Mouse (Mus musculus) lung, postnatal 10 days (tissue): ENCODE measurements around the gene Fam78a.

Experiments used
- DNase-seq: peaks from one replicate; pipeline ENCODE4 v3.0.0; 2021

Gene Fam78a

DNA sequence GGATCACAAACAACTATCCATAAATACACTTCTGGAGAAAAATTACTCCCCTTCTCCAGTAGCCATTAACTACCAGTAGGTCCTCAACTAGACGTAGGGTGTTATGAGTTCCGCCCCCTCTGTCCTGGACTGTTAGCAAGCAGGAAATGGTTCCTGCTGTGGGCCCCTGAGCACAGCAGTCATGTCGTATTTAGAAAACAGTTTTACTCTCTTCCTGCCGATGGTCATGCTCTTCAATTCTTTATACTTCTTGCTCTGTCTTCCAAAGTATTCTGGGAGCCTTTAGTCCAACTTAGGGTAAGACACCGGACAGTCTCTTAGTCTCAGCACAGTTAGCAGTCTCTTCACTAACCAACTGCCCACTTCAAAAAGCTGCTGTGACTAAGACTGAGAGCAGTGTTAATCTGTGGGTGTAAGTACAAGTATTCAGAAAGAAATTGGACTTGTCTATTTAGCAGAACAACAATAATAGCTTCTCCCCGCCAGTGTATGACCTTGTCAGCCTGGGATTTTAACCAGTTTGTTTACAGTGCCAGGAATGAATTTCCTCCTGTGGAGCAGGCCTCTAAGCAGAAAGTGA lies 47.3 kb downstream of the Fam78a start:
- no peak for DNase-seq

DNA sequence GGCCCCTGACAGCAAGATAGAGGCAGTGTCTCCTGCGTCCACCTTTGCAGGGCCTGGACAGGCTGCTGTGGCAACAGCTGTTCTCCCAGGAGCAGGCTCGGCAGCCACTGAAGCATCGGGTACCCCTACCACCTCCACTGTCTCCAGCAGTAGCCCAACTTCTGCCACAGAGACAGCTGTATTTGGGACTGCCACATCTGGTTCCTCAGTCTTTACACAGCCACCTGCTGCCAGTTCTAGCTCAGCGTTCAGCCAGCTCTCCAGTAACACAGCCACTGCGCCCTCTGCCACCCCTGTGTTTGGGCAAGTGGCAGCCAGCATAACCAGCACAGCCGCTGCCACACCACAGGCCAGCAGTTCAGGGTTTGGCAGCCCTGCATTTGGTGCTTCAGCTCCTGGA lies 50.5 kb downstream of the Fam78a start:
- DNase-seq = no peak

DNA sequence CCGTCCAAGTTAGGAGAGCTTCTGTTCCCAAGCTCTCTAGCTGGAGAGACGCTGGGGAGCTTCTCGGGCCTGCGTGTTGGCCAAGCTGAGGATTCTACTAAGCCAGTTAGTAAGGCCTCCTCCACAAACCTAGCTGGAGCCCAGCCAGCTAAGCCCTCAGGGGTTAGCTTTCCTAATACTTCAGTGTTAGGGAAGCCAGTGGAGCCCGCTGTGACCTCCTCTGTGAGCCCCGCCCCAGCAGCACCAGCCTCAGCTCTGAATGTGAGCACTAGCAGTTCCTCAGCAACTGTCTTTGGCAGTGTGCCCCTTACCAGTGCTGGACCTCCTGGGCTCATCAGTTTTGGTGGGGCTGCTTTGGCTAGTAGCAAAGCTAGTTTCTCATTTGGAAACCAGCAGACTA lies 51.2 kb downstream of the Fam78a start:
- DNase-seq = no peak

DNA sequence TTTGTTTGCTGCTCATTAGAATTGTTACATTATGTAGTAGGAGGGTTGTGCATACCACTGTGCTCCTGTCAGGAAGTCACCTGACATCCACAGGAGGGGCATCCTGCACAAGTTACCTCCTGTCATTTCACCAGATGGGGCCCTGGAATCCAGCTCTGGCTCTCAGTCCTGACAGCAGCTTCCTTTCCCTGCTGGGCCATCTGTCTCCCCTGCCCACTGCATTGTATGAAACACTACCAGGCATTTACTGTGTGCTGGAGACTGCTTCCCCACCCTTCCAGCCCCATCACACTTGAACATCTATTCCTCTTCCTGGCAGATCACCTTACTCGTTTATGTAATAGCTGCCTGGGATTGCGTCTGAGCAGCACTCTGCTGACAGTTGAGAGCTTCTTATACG lies 55.0 kb downstream of the Fam78a start:
- DNase-seq = no peak

DNA sequence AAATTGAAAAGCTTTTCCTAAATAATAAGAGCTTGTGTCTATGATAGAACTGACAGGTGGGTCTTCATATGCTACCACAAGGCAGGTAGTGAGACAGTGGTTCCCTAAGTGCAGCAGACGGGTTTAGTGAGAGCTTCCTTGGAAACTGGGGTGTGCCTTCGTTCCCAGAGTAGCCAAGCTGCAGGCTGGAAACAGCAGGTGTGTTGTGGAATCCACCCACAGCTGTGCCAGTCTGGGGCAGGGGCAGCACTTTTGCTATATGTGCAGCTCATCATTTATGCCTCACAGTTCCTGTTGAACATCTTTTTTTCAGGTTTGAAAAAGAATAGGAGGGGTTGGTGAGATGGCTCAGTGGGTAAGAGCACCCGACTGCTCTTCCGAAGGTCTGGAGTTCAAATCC lies 60.3 kb downstream of the Fam78a start:
- DNase-seq = no peak

DNA sequence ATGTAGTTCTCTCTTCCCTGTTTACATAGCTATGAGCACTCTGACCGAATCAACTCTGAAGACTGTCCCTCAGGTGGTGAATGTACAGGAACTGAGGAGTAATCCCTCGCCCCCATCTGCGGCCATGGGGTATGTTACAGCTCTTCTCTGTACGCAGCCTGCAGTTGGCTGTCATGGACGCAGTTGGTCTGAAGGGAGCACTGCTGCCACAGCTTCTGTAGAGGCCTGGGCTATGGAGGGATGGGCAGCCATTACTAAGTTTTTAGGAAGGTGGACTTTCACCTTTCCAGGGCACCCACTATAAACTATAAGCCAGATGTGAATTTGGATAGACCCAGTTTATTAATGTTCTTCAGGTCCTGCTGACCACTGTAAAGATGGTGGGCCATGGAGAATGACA lies 64.4 kb downstream of the Fam78a start:
- no peak for DNase-seq

DNA sequence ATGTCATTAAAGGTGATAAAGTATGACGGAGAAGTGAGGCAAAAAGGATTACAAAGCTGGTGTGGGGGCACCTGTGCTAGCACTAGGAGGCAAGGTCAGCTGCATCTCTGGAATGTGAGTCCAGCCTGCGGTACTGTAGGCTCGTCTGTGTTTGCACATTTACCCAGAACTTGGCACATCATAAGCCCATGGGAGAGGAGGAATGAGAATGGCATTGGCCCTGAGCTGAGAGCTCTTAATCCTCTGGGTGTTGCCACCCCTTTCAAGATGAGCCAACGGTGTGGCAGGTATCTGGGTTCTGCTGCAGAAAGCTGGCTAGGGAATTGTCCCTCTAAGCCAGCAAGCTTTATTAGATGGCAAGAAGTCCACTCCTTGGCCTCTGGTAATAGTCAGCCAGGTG lies 65.0 kb downstream of the Fam78a start:
- DNase-seq = no peak

DNA sequence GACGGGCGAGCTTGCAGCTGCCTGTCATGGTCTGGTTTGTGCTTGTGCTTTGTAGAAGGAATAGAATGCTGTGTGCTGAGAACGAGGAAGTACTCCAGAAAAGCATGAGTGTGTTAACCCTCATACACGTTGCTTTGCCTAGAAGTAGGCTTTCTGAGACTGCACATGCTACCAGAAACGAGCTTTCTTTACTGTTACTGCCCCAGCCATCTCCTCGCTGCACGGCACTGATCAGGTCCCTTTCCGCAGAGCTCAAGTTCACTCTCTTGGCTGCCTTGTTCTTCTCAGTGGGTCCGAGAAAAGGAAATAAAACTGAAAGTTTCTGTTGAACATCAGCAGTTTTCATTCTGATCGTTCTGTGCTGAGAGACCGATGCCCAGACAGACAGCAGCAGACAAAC lies 75.9 kb downstream of the Fam78a start:
- DNase-seq = no peak

DNA sequence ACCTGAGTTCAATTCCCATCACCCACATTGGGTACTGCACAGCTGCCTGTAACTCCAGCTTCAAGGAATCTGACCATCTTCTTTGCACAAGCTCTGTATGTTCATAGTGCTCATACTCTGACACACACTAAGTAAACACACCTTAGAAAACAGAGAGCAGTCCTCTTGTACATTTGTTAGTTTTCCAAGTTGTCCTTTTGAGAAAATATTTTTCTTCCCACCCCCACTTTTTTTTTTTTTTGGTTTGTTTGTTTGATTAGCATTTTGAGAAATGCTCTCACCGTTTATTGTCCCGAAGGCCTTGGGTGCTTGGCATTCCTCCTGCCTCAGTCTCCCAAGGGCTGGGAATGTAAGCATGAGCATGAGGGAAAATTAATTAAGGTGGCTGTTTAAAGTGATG lies 76.3 kb downstream of the Fam78a start:
- no peak for DNase-seq
